Mouse (Mus musculus) C2C12 (cell line): ENCODE results near the gene Npc2.
A peak's percentile ranks its signal among the peaks of the same experiment; 100 is the strongest.

Experiments used
- CEBPB ChIP-seq: IDR thresholded peaks from one replicate; pipeline ENCODE4 v1.6.1; 2011; ENCODE audit warnings: low read depth, mild to moderate bottlenecking, control low read depth, moderate library complexity
- CTCF ChIP-seq: IDR thresholded peaks from one replicate; pipeline ENCODE4 v1.5.1; 2011; ENCODE audit not compliant: control insufficient read depth, insufficient read depth, insufficient read length
- FOSL1 ChIP-seq: IDR thresholded peaks from one replicate; pipeline ENCODE4 v1.8.0; 2011; ENCODE audit warnings: mild to moderate bottlenecking, low read length; ENCODE audit not compliant: poor library complexity, insufficient read depth, severe bottlenecking
- MAX ChIP-seq: IDR thresholded peaks from one replicate; pipeline ENCODE4 v1.6.1; 2011; ENCODE audit warnings: mild to moderate bottlenecking, control low read depth
- MYOD1 ChIP-seq: IDR thresholded peaks from one replicate; pipeline ENCODE4 v1.6.1; 2011; ENCODE audit warnings: low read depth; ENCODE audit not compliant: control insufficient read depth, insufficient read length
- MYOG ChIP-seq: IDR thresholded peaks from one replicate; pipeline ENCODE4 v1.6.1; 2011; ENCODE audit not compliant: control insufficient read depth, insufficient read length; ENCODE audit errors: extremely low read depth
- USF1 ChIP-seq: IDR thresholded peaks from one replicate; pipeline ENCODE4 v1.6.1; 2011; ENCODE audit warnings: low read depth, mild to moderate bottlenecking, control low read depth, moderate library complexity

GRCm38 (mm10) chr12:84813773-84814172, 40.8 kb upstream of the Npc2 start:
- TF ChIP-seq CTCF: peak; percentile 63
- TF ChIP-seq MAX: no peak
- no peak for TF ChIP-seq CEBPB
- no peak for TF ChIP-seq FOSL1
- TF ChIP-seq MYOG: no peak
- TF ChIP-seq USF1: no peak
- TF ChIP-seq MYOD1: no peak
